Mouse (Mus musculus) adrenal gland, postnatal 25 days (tissue): ENCODE measurements around the gene Hspb7. TPM values are rescaled to one million over a fixed set of nuclear protein-coding genes. Genes with fewer than 3 reads are reported as not detected.

Experiments used
- DNase-seq: peaks from one replicate; pipeline ENCODE4 v3.0.0; 2021; ENCODE audit warnings: mixed read lengths
- long read RNA-seq: library from polyadenylated mRNA; stranded (forward); transcript quantifications from one replicate; pipeline ENCODE4 v2.0.0, GENCODE M21; 2021
- total RNA-seq: library from RNA; stranded (reverse); gene quantifications from 2 replicates; pipeline ENCODE4 v1.2.3, GENCODE M21; 2021

Hspb7 gene
- total RNA-seq, result 0.33 TPM in 1 of 2 replicates, not detected in the other
- long read RNA-seq, result 0 reads

GRCm38 (mm10) chr4:141420192-141420829 lies at the start of gene Hspb7:
Gene Hspb7 (plus strand): TSS chr4:141420779.
- no peak for DNase-seq

GRCm38 (mm10) chr4:141372426-141372825 lies 48.2 kb upstream of the Hspb7 start:
- no peak for DNase-seq

- no peak for DNase-seq
Observed at GRCm38 (mm10) chr4:141379674-141380073, 40.9 kb upstream of the Hspb7 start.

GRCm38 (mm10) chr4:141382406-141382805 lies 38.2 kb upstream of the Hspb7 start:
- DNase-seq, result no peak

- peak; percentile 43 for DNase-seq
Observed at GRCm38 (mm10) chr4:141385275-141385674, 35.3 kb upstream of the Hspb7 start.

GRCm38 (mm10) chr4:141386150-141386549 lies 34.4 kb upstream of the Hspb7 start:
- no peak for DNase-seq

- DNase-seq, result peak; percentile 74
Observed at GRCm38 (mm10) chr4:141387093-141387784, 33.3 kb upstream of the Hspb7 start.

GRCm38 (mm10) chr4:141387933-141388332 lies 32.6 kb upstream of the Hspb7 start:
- DNase-seq, result no peak

GRCm38 (mm10) chr4:141389366-141390150 lies 31.0 kb upstream of the Hspb7 start:
- no peak for DNase-seq

- DNase-seq, result no peak
Observed at GRCm38 (mm10) chr4:141391293-141391692, 29.3 kb upstream of the Hspb7 start.

GRCm38 (mm10) chr4:141394751-141395150 lies 25.8 kb upstream of the Hspb7 start:
- no peak for DNase-seq

GRCm38 (mm10) chr4:141397861-141398260 lies 22.7 kb upstream of the Hspb7 start:
- DNase-seq, result no peak

- DNase-seq, result no peak
Observed at GRCm38 (mm10) chr4:141398545-141398944, 22.0 kb upstream of the Hspb7 start, which contains the start of gene Clcnka. Gene Clcnka (minus strand): TSS chr4:141398724.

GRCm38 (mm10) chr4:141400171-141400570 lies 20.4 kb upstream of the Hspb7 start:
- DNase-seq, result no peak

GRCm38 (mm10) chr4:141404518-141405313 lies 15.9 kb upstream of the Hspb7 start:
- DNase-seq, result peak; percentile 84

- DNase-seq, result no peak
Observed at GRCm38 (mm10) chr4:141405314-141405622, 15.3 kb upstream of the Hspb7 start.

- DNase-seq, result peak; percentile 34
Observed at GRCm38 (mm10) chr4:141406516-141407299, 13.9 kb upstream of the Hspb7 start.

- no peak for DNase-seq
Observed at GRCm38 (mm10) chr4:141408577-141408976, 12.0 kb upstream of the Hspb7 start.

GRCm38 (mm10) chr4:141411430-141411992 lies 9.1 kb upstream of the Hspb7 start:
- DNase-seq, result no peak

GRCm38 (mm10) chr4:141415924-141416323 lies 4.7 kb upstream of the Hspb7 start, which contains the start of gene Clcnkb:
Gene Clcnkb (minus strand): TSS chr4:141416014.
- DNase-seq, result no peak
